Mouse (Mus musculus) embryonic facial prominence, embryonic 10.5 days (tissue): ENCODE results near the gene Zbtb43. TPM values are rescaled to one million over a fixed set of nuclear protein-coding genes. Genes with fewer than 3 reads are reported as not detected.
A peak's percentile ranks its signal among the peaks of the same experiment; 100 is the strongest.

Experiments used
- DNase-seq: peaks from one replicate; pipeline ENCODE4 v3.0.0-alpha.2; 2017; ENCODE audit warnings: low spot score
- H3K27ac ChIP-seq: fragments of 300-500 bp; sonication (generic); replicated peaks from 2 replicates; pipeline ENCODE4 v1.5.1; 2016; ENCODE audit warnings: mild to moderate bottlenecking
- H3K27me3 ChIP-seq: fragments of 300-500 bp; sonication (generic); replicated peaks from 2 replicates; pipeline ENCODE4 v1.6.1; 2016; ENCODE audit warnings: low read depth, mild to moderate bottlenecking; ENCODE audit not compliant: poor library complexity, severe bottlenecking
- H3K36me3 ChIP-seq: fragments of 300-500 bp; sonication (generic); replicated peaks from 2 replicates; pipeline ENCODE4 v1.6.1; 2016; ENCODE audit warnings: mild to moderate bottlenecking, moderate library complexity
- H3K4me1 ChIP-seq: fragments of 300-500 bp; sonication (generic); 2 replicates; pipeline ENCODE4 v1.6.1; 2016
- H3K4me3 ChIP-seq: fragments of 300-500 bp; sonication (generic); 2 replicates; pipeline ENCODE4 v1.5.1; 2016; ENCODE audit warnings: mild to moderate bottlenecking, moderate library complexity
- H3K9me3 ChIP-seq: fragments of 300-500 bp; sonication (generic); 2 replicates; pipeline ENCODE4 v1.6.1; 2016; ENCODE audit warnings: mild to moderate bottlenecking
- WGBS: fragments of 180-500 bp; shearing (Covaris S2); methylation state at CpG from one replicate; pipeline ENCODE4 v1.1.7; 2016; 5-methylcytosine and 5-hydroxymethylcytosine counted together
- polyA plus RNA-seq: library from polyadenylated mRNA; unstranded; fragments of >200 nt; fragmentation: Nextera tagmentation; extraction: Ambion mirVana; gene quantifications from 2 replicates; pipeline ENCODE4 v1.2.1, GENCODE M21; 2016

Gene Zbtb43
- polyA plus RNA-seq: 20.8 and 23.9 TPM in 2 replicates

DNA sequence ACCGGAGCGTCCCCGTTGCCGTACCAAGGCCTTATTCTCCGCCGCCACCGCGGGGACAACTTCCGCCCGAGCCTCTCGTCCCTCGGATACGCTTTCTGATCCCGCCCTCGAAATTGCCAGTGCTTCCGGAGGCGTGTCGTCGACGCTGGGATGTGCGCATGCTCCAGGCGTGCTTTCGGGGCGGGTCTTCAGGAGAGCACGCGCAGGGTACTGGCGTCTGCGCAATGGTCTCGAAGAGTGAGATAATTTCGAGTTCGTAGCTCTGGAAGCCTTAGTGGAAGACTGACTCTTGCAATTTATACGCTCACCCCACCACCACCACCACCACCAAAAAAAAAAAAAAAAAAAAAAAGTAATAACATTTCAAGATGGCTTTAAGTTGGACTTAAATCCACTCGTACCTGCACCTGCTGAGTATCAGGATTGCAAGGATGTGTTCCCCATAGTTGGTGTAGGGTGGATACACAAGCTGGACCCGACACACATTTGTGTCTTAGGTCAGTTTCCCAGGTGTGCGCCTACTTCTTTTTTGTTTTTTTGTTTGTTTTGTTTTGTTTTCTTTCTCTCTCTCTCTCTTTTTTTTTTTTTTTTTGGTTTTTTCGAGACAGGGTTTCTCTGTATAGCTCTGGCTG, at the start of gene Zbtb43:
Gene Zbtb43 (minus strand): TSS at position 94 of the 632 bp plus-strand sequence.
- H3K4me3 ChIP-seq: peak within 1 kb of the TSS; percentile 99
- peak; percentile 97 for DNase-seq
- 6% methylated on average over 36 of the region's 36 CpGs for WGBS
- no peaks in the 10 kb centered on the region for H3K9me3 ChIP-seq
- no peaks in the 10 kb centered on the region for H3K27me3 ChIP-seq
- peak within 1 kb of the TSS; percentile 92 for H3K27ac ChIP-seq
- peaks cover 23% of the 10 kb centered on the region for H3K4me1 ChIP-seq
- H3K36me3 ChIP-seq: peaks cover 16% of the 10 kb centered on the region

DNA sequence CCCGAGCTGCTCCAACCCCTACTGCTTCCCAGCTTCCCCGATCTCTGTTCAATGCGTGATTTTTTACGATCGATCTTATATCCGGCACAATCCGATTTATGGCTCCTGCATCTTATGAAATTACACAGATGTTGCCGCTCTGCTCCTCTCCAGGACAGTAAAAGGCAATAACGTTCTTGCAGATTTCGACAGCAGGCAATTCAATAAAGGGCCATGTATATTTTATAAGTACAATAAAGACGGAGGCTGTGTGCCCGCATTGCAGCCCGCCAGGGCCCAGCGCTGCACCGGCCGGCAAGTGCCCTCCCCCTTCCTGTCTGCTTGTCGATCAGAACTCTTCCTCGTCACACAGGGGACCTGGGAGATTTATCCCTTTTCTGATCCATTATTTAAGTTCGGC, 47.5 kb upstream of the Zbtb43 start:
- H3K27me3 ChIP-seq: peaks cover 4% of the 10 kb centered on the region; the same call in 1 of the 2 replicates
- H3K4me3 ChIP-seq: no peak overlapping the region
- H3K27ac ChIP-seq: no peak overlapping the region
- H3K9me3 ChIP-seq: no peaks in the 10 kb centered on the region
- no peaks in the 10 kb centered on the region for H3K36me3 ChIP-seq
- whole genome bisulfite sequencing: 82% methylated on average over 19 of the region's 19 CpGs
- H3K4me1 ChIP-seq: no peaks in the 10 kb centered on the region
- DNase-seq: no peak

DNA sequence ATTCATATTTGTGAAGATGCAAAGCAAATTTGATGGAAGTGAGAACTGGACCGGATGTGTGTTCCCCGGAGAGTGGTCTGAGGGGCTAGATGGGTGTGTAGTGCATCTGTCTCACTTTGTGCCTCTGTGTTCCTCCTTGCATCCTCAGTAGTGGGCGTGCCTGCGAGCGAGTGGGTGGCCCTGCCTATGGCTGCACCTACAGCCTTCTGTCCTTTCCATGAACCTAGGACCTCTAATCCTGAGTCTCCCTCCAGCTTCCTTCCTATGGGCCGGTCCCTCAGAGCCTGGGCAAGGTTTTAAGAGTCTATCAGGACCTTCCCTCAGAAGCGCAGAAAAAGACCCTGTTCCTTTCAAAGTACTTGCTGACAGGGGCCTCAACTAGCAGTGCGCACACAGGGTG, 47.1 kb upstream of the Zbtb43 start:
- H3K27me3 ChIP-seq: peaks cover 4% of the 10 kb centered on the region; the same call in 1 of the 2 replicates
- no peak for DNase-seq
- 84% methylated on average over 8 of the region's 8 CpGs for WGBS
- no peaks in the 10 kb centered on the region for H3K9me3 ChIP-seq
- H3K4me3 ChIP-seq: no peak overlapping the region
- no peak overlapping the region for H3K27ac ChIP-seq
- no peaks in the 10 kb centered on the region for H3K4me1 ChIP-seq
- no peaks in the 10 kb centered on the region for H3K36me3 ChIP-seq

DNA sequence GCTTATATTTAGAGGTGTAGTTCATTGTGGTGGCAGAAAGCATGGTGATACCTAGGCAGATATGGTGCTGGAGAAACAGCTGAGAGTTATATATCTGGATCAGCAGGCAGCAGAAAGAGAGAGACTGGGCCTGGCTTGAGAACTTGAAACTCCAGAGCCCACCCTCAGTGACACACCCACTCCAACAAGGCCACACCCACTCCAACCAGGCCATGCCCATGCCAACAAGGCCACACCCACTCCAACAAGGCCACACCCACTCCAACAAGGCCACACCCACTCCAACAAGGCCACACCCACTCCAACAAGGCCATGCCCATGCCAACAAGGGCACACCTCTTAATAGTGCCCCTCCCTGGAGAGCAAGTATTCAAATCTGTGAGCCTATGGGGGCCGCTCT, 42.4 kb upstream of the Zbtb43 start:
- Histone ChIP-seq H3K27ac (no peak overlapping the region), H3K4me3 (no peak overlapping the region), H3K9me3 (no peaks in the 10 kb centered on the region), H3K4me1 (no peaks in the 10 kb centered on the region), H3K27me3 (no peaks in the 10 kb centered on the region), H3K36me3 (no peaks in the 10 kb centered on the region)
- 96% methylated on average over 1 of the region's 1 CpGs for WGBS
- no peak for DNase-seq

DNA sequence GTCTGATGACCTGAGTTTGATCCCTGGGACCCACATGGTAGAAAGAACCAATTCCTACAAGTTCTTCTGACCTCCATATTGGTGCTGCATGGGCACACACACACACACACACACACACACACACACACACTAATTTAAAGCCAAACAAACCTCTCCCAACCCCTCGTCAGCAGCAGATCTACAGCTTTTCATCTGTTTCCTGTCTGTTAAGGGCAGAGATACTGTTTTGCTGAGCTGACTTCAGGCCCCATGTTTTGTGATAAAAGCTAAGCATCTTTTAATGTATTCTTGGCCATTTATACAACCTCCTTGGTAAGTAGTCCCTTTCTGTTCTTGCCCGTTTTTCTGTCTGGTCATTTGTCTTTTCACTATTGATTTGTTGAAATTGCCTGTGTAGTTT, 34.2 kb upstream of the Zbtb43 start:
- Histone ChIP-seq H3K4me1 (0 out of 2 replicates have a peak, but pooled peaks cover 4% of the 10 kb centered on the region), H3K4me3 (no peak overlapping the region), H3K27ac (no peak overlapping the region), H3K9me3 (peaks cover 8% of the 10 kb centered on the region; the same call in 1 of the 2 replicates), H3K27me3 (no peaks in the 10 kb centered on the region), H3K36me3 (no peaks in the 10 kb centered on the region)
- no peak for DNase-seq
- 45% methylated on average over 2 of the region's 2 CpGs for WGBS

DNA sequence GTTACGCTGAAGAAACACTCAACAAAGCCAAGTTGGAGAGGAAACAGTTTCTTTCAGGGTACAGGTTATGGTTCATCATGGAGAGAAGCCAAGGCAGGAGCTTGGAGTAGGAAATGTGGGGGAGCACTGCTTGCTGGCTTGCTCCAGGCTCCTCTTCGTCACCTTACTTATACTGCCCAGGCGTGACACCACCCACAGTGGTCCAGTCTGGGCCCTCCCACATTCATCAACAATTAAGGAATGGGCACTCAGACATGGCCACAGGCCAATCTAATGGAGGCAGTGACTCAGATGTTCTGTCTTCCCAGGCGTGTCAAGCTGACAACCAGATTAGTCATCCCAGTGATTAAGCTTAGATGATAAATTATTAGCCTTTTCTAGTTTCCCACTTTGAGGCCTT, 29.9 kb upstream of the Zbtb43 start:
- no peak for DNase-seq

DNA sequence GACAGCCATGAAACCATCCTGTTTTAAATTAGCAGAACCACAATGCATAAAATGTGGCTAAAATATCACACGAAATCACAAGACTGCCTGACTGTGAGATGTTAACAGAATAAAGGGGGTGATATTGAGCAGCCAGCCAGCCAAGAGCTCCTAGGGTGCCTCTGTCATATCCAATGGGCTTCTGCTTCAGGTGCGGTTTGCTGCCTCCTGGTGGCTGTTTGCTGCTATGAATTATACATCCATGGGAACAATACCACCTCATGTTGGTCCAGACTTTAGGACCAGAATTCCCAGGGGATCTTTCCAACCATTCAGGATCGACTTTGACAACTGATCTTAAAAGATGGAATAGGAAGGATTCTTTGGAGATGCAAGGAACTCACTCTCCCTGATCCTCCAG, 27.3 kb upstream of the Zbtb43 start:
- peak; percentile 17 for DNase-seq
- 50% methylated on average over 3 of the region's 3 CpGs for WGBS
- Histone ChIP-seq H3K36me3 (no peaks in the 10 kb centered on the region), H3K4me1 (no peaks in the 10 kb centered on the region), H3K9me3 (peaks cover 8% of the 10 kb centered on the region; the same call in 1 of the 2 replicates), H3K4me3 (no peak overlapping the region), H3K27ac (no peak overlapping the region), H3K27me3 (peaks cover 3% of the 10 kb centered on the region; the same call in 1 of the 2 replicates)

More for the DNA sequence above, 29.9 kb upstream of the Zbtb43 start:
- no peaks in the 10 kb centered on the region for H3K27me3 ChIP-seq
- no peaks in the 10 kb centered on the region for H3K36me3 ChIP-seq
- peaks cover 8% of the 10 kb centered on the region; the same call in 1 of the 2 replicates for H3K9me3 ChIP-seq
- H3K27ac ChIP-seq: no peak overlapping the region
- no peak overlapping the region for H3K4me3 ChIP-seq
- WGBS: 83% methylated on average over 4 of the region's 4 CpGs
- 0 out of 2 replicates have a peak, but pooled peaks cover 3% of the 10 kb centered on the region for H3K4me1 ChIP-seq

DNA sequence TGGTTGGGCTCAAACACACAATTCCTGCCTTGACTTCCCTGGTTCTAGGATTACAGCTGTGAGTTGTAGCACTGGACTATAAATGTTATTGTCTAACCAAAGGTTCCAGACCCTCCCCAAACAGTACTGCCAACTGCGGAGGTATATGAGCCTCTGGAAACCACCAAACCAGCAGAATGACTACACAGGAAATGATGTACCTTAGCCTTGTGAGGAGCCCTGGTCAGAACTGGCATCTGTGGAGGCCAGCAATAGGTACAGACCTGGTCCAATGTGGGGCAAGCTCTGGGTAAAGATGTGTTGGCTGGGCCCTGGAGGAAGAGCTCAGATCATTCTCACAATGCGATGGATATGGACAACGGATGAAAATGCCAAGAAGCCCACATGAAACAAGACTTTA, 23.7 kb upstream of the Zbtb43 start:
- 95% methylated on average over 3 of the region's 3 CpGs for WGBS
- H3K4me3 ChIP-seq: no peak overlapping the region
- H3K9me3 ChIP-seq: no peaks in the 10 kb centered on the region
- 0 out of 2 replicates have a peak, but pooled peaks cover 4% of the 10 kb centered on the region for H3K4me1 ChIP-seq
- no peaks in the 10 kb centered on the region for H3K36me3 ChIP-seq
- H3K27ac ChIP-seq: no peak overlapping the region
- peaks cover 31% of the 10 kb centered on the region for H3K27me3 ChIP-seq
- DNase-seq: no peak

DNA sequence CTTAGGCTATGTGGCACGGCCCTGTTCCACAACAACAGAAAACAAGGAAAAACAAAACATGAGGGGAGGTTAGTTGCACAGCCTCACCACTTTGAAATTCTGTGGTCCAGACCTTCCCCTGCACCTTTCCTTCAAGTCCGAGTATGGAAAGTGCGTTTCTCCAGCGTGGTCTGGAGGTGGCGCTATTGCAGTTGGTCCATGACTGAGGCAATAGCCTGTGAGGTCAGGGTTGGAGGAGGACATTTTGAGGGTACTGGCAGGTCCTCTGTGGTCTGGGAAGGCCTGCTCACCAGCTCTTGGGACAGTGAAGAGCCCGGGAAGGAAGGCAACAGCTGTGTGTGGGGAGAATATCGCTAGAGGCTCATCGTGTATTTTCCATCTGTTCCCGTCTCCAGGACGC, 21.2 kb upstream of the Zbtb43 start:
- no peak overlapping the region for H3K4me3 ChIP-seq
- DNase-seq: peak; percentile 22
- no peaks in the 10 kb centered on the region for H3K36me3 ChIP-seq

DNA sequence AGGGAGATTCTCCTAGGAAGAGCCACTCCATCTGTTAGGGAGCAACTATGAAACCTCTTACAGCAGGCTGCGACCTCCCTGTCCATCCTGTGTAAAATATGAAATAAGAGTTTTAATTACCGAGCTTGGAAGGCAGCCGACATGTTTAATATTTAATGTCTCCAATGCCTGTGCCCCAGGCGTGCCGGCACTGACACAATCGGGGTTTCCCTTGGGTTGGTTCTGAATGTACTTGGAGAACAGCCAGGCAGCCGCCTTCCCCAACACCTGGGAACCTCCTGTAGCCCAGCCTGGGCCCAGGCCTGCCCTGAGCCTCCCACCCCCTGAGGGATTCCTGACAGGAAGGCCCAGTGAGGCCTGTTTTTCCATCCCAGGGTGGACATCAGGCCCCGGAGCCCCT, 19.0 kb upstream of the Zbtb43 start:
- Histone ChIP-seq H3K4me1 (0 out of 2 replicates have a peak, but pooled peaks cover 4% of the 10 kb centered on the region), H3K27ac (no peak overlapping the region), H3K9me3 (no peaks in the 10 kb centered on the region), H3K4me3 (no peak overlapping the region), H3K36me3 (no peaks in the 10 kb centered on the region), H3K27me3 (peaks cover 43% of the 10 kb centered on the region)
- DNase-seq: no peak
- 80% methylated on average over 8 of the region's 8 CpGs for WGBS

More for the DNA sequence above, 21.2 kb upstream of the Zbtb43 start:
- WGBS: 59% methylated on average over 10 of the region's 10 CpGs
- Histone ChIP-seq H3K27me3 (peaks cover 43% of the 10 kb centered on the region), H3K4me1 (0 out of 2 replicates have a peak, but pooled peaks cover 4% of the 10 kb centered on the region), H3K27ac (no peak overlapping the region), H3K9me3 (no peaks in the 10 kb centered on the region)

DNA sequence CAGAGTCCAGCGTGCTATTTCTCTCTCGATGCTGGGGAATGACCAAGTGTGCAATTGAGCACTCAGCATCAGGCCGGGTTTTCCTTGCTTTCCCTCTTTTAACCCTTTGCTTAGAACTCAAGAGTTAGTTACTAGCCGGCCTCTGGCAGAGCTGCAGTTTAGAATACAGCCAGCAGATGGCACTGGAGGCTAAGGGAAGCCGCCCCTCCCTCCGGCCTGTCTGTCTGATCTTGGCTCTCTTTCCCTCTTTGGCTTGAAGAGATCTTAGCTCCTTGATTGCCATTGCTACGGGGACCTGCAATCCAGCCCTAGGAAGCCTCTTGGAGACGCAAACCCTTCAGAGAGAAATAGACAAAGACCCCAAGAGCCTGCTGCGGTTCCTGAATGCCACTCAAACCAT, 18.5 kb upstream of the Zbtb43 start:
- Histone ChIP-seq H3K36me3 (no peaks in the 10 kb centered on the region), H3K4me1 (0 out of 2 replicates have a peak, but pooled peaks cover 4% of the 10 kb centered on the region), H3K27ac (no peak overlapping the region), H3K4me3 (no peak overlapping the region), H3K27me3 (peaks cover 43% of the 10 kb centered on the region), H3K9me3 (no peaks in the 10 kb centered on the region)
- DNase-seq: peak; percentile 82
- 9% methylated on average over 9 of the region's 9 CpGs for WGBS

DNA sequence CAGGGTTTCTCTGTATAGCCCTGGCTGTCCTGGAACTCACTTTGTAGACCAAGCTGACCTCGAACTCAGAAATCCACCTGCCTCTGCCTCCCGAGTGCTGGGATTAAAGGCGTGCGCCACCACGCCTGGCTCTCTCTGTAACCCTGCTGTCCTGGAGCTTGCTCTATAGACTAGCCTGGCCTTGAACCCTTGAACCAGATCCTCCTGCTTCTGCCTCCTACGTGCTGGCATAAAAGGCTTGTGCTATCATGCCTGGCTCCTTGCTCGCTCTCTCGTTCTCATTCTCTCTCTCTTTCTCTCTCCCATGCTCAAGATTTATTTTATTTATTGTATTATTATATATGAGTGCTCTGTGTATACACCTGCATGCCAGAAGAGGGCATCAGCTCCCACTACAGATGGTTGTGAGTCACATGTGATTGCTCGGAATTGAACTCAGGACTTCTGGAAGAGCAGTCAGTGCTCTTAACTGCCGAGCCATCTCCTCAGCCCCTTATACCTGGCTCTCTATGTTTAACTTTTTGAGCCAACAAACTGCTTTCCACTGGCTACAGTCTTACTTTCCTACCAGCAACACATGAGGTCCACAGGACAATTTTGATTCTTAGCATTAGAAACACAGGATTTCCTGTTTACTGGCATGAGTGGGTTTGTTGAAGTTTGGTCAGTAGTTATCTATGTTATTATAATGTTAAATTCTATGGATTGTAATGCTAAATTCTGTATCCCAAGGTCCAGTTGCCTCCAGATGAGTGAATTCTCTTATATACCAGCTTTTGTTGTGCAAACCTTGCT, 9.8 kb upstream of the Zbtb43 start:
- WGBS: 89% methylated on average over 10 of the region's 10 CpGs
- no peaks in the 10 kb centered on the region for H3K27me3 ChIP-seq
- no peak for DNase-seq

More for the DNA sequence above, 9.8 kb upstream of the Zbtb43 start:
- H3K4me3 ChIP-seq: no peak overlapping the region
- no peaks in the 10 kb centered on the region for H3K36me3 ChIP-seq
- no peak overlapping the region for H3K27ac ChIP-seq
- H3K9me3 ChIP-seq: no peaks in the 10 kb centered on the region
- peaks cover 6% of the 10 kb centered on the region; the same call in 1 of the 2 replicates for H3K4me1 ChIP-seq
